Mouse (Mus musculus) MEL (cell line): ENCODE measurements at regions not wholly inside any gene's neighbourhood (a gene's known extent, or its start where the extent isn't known, plus 50 kb on each side); places are given as distances from the start of the nearest gene placed in this dataset.

Source experiments
- CTCF ChIP-seq, 3 experiments: IDR thresholded peaks in 2 of 3; conservative IDR thresholded peaks in 1 of 3; 2 replicates each; pipeline ENCODE4 v1.5.1; 2011 to 2012; ENCODE audit warnings: low read length in 3 of 3, low read depth in 2 of 3, mild to moderate bottlenecking in 2 of 3, improper control_type of control experiment in 1 of 3, inconsistent platforms in 1 of 3, mixed read lengths in 1 of 3, moderate library complexity in 1 of 3; ENCODE audit not compliant: control insufficient read depth in 1 of 3, insufficient read depth in 1 of 3, poor library complexity in 1 of 3, severe bottlenecking in 1 of 3
- EP300 ChIP-seq, 2 experiments: IDR thresholded peaks; 2 replicates each; pipeline ENCODE4 v1.6.1; 2011; ENCODE audit warnings: improper control_type of control experiment in 2 of 2, low read length in 2 of 2, low read depth in 1 of 2, mild to moderate bottlenecking in 1 of 2
- GATA1 ChIP-seq: IDR thresholded peaks from 2 replicates; pipeline ENCODE4 v1.6.1; 2011; ENCODE audit warnings: low read depth, low read length, improper control_type of control experiment
- JUND ChIP-seq: IDR thresholded peaks from 2 replicates; pipeline ENCODE4 v1.6.1; 2011; ENCODE audit warnings: low read depth, mild to moderate bottlenecking, improper control_type of control experiment, low read length
- MAFK ChIP-seq: IDR thresholded peaks from 2 replicates; pipeline ENCODE4 v1.6.1; 2011; ENCODE audit warnings: low read depth, mild to moderate bottlenecking, low read length, improper control_type of control experiment, borderline replicate concordance
- MAZ ChIP-seq: IDR thresholded peaks from 2 replicates; pipeline ENCODE4 v1.6.1; 2012; ENCODE audit warnings: low read depth, mild to moderate bottlenecking, inconsistent platforms, low read length, improper control_type of control experiment
- POLR2A ChIP-seq, 2 experiments: IDR thresholded peaks; 2 replicates each; pipeline ENCODE4 v1.6.1; 2011 to 2012; ENCODE audit warnings: low read length in 2 of 2, mild to moderate bottlenecking in 2 of 2, control low read depth in 1 of 2, improper control_type of control experiment in 1 of 2, low read depth in 1 of 2, moderate library complexity in 1 of 2; ENCODE audit not compliant: control insufficient read depth in 1 of 2, insufficient read depth in 1 of 2, poor library complexity in 1 of 2
- POLR2AphosphoS2 ChIP-seq: IDR thresholded peaks from 2 replicates; pipeline ENCODE4 v1.6.1; 2011; ENCODE audit warnings: low read length, improper control_type of control experiment
- ZC3H11A ChIP-seq: IDR thresholded peaks from 2 replicates; pipeline ENCODE4 v1.6.1; 2012; ENCODE audit warnings: low read depth, mild to moderate bottlenecking, inconsistent platforms, low read length, improper control_type of control experiment
- ZNF384 ChIP-seq: IDR thresholded peaks from 2 replicates; pipeline ENCODE4 v1.6.1; 2012; ENCODE audit warnings: low read depth, mild to moderate bottlenecking, inconsistent platforms, low read length, improper control_type of control experiment

- TF ChIP-seq POLR2A (IDR thresholded peaks at IDR 0.05; ENCODE audit: control insufficient read depth in 1 of 2, insufficient read depth in 1 of 2, low read depth in 1 of 2, low read length in 2 of 2, poor library complexity in 1 of 2) (no peak), JUND (no peak), ZNF384 (no peak), CTCF (IDR thresholded peaks at IDR 0.05 in 2 of 3, conservative IDR thresholded peaks at IDR 0.05 in 1 of 3; ENCODE audit: control insufficient read depth in 1 of 3, insufficient read depth in 1 of 3, low read depth in 2 of 3, low read length in 3 of 3, poor library complexity in 1 of 3, severe bottlenecking in 1 of 3) (no peak), EP300 (IDR thresholded peaks at IDR 0.05; ENCODE audit: low read depth in 1 of 2, low read length in 2 of 2) (no peak), GATA1 (no peak), MAZ (no peak), MAFK (no peak), ZC3H11A (no peak), POLR2AphosphoS2 (no peak)
These were observed 56.0 kb downstream of the Foxf2 start for GRCm38 (mm10) chr13:31681571-31681970.
